24 mouse cellular contexts compared by ENCODE assay signal in genomic region chr1:163003496-163003895, GRCm38 (mm10). TPM values are rescaled to one million over a fixed set of nuclear protein-coding genes. Genes with fewer than 3 reads are reported as not detected.
"Had no signal": no experiment of that assay in that cellular context is flagged by ENCODE, and none has a peak within 500 bp of the region (broad histone marks: within the 10 kb centered on the region; RNA-seq: fewer than 3 reads in every experiment).

No protein-coding gene starts in this region.

- H3K4me3 ChIP-seq: kidney, embryonic 15.5 days; limb, embryonic 15.5 days; liver, embryonic 12.5 days; midbrain, embryonic 10.5 days; myocyte; neural tube, embryonic 15.5 days had no signal

- H3K27ac ChIP-seq: hindbrain, postnatal 0 days; kidney, embryonic 15.5 days; limb, embryonic 15.5 days; liver, embryonic 12.5 days; midbrain, embryonic 10.5 days; neural tube, embryonic 15.5 days had no signal

- H3K4me1 ChIP-seq: kidney, embryonic 15.5 days; limb, embryonic 15.5 days; liver, embryonic 12.5 days; midbrain, embryonic 10.5 days; neural tube, embryonic 15.5 days had no signal

- H3K9ac ChIP-seq: kidney, embryonic 15.5 days; limb, embryonic 15.5 days; liver, embryonic 12.5 days; neural tube, embryonic 15.5 days had no signal

- ATAC-seq: hindbrain, postnatal 0 days; liver, embryonic 12.5 days had no signal

- DNase-seq: kidney, adult 18-20 months; layer of hippocampus, adult 9-11 months; layer of hippocampus, postnatal 36 days; lung, postnatal 4 days; midbrain, embryonic 14.5 days; right cerebral cortex, adult 18-20 months; right cerebral cortex, postnatal 25 days; thymus, adult 2 months; thymus, postnatal 25 days had no signal

- H3K4me2 ChIP-seq: kidney, embryonic 15.5 days; limb, embryonic 15.5 days; liver, embryonic 12.5 days; neural tube, embryonic 15.5 days had no signal

- H3K9me3 ChIP-seq: kidney, embryonic 15.5 days; limb, embryonic 15.5 days; liver, embryonic 12.5 days; midbrain, embryonic 10.5 days; neural tube, embryonic 15.5 days had no signal

- H3K36me3 ChIP-seq: kidney, embryonic 15.5 days; limb, embryonic 15.5 days; liver, embryonic 12.5 days; midbrain, embryonic 10.5 days; neural tube, embryonic 15.5 days had no signal

- H3K27me3 ChIP-seq: kidney, embryonic 15.5 days; limb, embryonic 15.5 days; liver, embryonic 12.5 days; neural tube, embryonic 15.5 days had no signal

RNA-seq across cellular contexts. Expression of gene Fmo3, which starts 19.2 kb away (rescaled TPM):
- total RNA-seq: hindbrain, postnatal 0 days; layer of hippocampus, adult 18-20 months; layer of hippocampus, postnatal 36 days; left cerebral cortex, adult 8-10 months; left cerebral cortex, postnatal 25 days; megakaryocyte, adult 5-6 weeks had no signal
- polyA plus RNA-seq: hindbrain, postnatal 0 days; kidney, embryonic 15.5 days; limb, embryonic 11.5 days; limb, embryonic 15.5 days; liver, embryonic 12.5 days; liver, embryonic 16.5 days; midbrain, embryonic 10.5 days; midbrain, embryonic 14.5 days; myocyte; neural tube, embryonic 11.5 days; neural tube, embryonic 15.5 days; small intestine, adult 2 months had no signal
